36 mouse cellular contexts compared by ENCODE assay signal in genomic region chr13:119331815-119332214, GRCm38 (mm10).
"Had no signal": no experiment of that assay in that cellular context is flagged by ENCODE, and none has a peak within 500 bp of the region (broad histone marks: within the 10 kb centered on the region; RNA-seq: fewer than 3 reads in every experiment).

No protein-coding gene starts in this region.

- DNase-seq: heart, adult 18-20 months; heart, adult 2 months; heart, postnatal 10 days; heart, postnatal 14 days; heart, postnatal 36 days; heart, postnatal 4 days; kidney, adult 11 months; kidney, adult 18-20 months; kidney, adult 2 months; kidney, adult 8-10 months; kidney, adult 9 months; kidney, postnatal 10 days; kidney, postnatal 14 days; kidney, postnatal 25 days; kidney, postnatal 36 days; kidney, postnatal 4 days; layer of hippocampus, adult 9-11 months had no signal

- H3K27ac ChIP-seq: heart, adult 2 months; heart, embryonic 10.5 days; heart, embryonic 13.5 days; heart, embryonic 15.5 days; hindbrain, embryonic 10.5 days; hindbrain, embryonic 12.5 days; hindbrain, embryonic 13.5 days; hindbrain, embryonic 14.5 days; hindbrain, embryonic 15.5 days; hindbrain, postnatal 0 days; intestine, embryonic 15.5 days; kidney, embryonic 15.5 days; kidney, postnatal 0 days; layer of hippocampus, adult 2 months had no signal

- H3K9ac ChIP-seq: heart, embryonic 12.5 days; heart, embryonic 13.5 days; heart, embryonic 15.5 days; hindbrain, embryonic 12.5 days; hindbrain, embryonic 13.5 days; hindbrain, embryonic 14.5 days; hindbrain, embryonic 15.5 days; intestine, embryonic 15.5 days; kidney, embryonic 15.5 days had no signal

- ATAC-seq: hindbrain, embryonic 16.5 days; hindbrain, postnatal 0 days; inflammation-experienced regulatory T-cells, adult 6 months; intestine, embryonic 15.5 days; intestine, embryonic 16.5 days; intestine, postnatal 0 days had no signal

- H3K27me3 ChIP-seq: heart, embryonic 12.5 days; heart, embryonic 13.5 days; heart, embryonic 15.5 days; hindbrain, embryonic 12.5 days; hindbrain, embryonic 13.5 days; hindbrain, embryonic 15.5 days; intestine, embryonic 15.5 days; kidney, embryonic 15.5 days had no signal

- H3K9me3 ChIP-seq: heart, embryonic 10.5 days; heart, embryonic 12.5 days; heart, embryonic 13.5 days; heart, embryonic 15.5 days; hindbrain, embryonic 10.5 days; hindbrain, embryonic 12.5 days; hindbrain, embryonic 13.5 days; hindbrain, embryonic 15.5 days; intestine, embryonic 15.5 days; kidney, embryonic 15.5 days had no signal

- H3K4me1 ChIP-seq: heart, embryonic 10.5 days; heart, embryonic 12.5 days; heart, embryonic 13.5 days; heart, embryonic 15.5 days; hindbrain, embryonic 10.5 days; hindbrain, embryonic 12.5 days; hindbrain, embryonic 13.5 days; hindbrain, embryonic 15.5 days; intestine, embryonic 15.5 days; kidney, embryonic 15.5 days had no signal

- H3K4me2 ChIP-seq: heart, embryonic 11.5 days; heart, embryonic 12.5 days; heart, embryonic 13.5 days; heart, embryonic 15.5 days; hindbrain, embryonic 12.5 days; hindbrain, embryonic 13.5 days; hindbrain, embryonic 14.5 days; hindbrain, embryonic 15.5 days; intestine, embryonic 15.5 days; kidney, embryonic 15.5 days had no signal

- H3K4me3 ChIP-seq: heart, adult 2 months; heart, embryonic 10.5 days; heart, embryonic 12.5 days; heart, embryonic 13.5 days; heart, embryonic 15.5 days; hindbrain, embryonic 10.5 days; hindbrain, embryonic 12.5 days; hindbrain, embryonic 13.5 days; hindbrain, embryonic 15.5 days; intestine, embryonic 15.5 days; kidney, embryonic 15.5 days; layer of hippocampus, adult 2 months had no signal
